Mouse (Mus musculus) stomach, embryonic 14.5 days (tissue): ENCODE data around the gene Tspan9. TPM values are rescaled to one million over a fixed set of nuclear protein-coding genes. Genes with fewer than 3 reads are reported as not detected.
A peak's percentile ranks its signal among the peaks of the same experiment; 100 is the strongest.

Source experiments
- ATAC-seq: fragments of 200-750 bp; cut with Nextera tagmentation; 2 replicates; pipeline ENCODE4 v1.8.0; 2017; ENCODE audit warnings: low read depth, moderate TSS enrichment; ENCODE audit not compliant: insufficient number of reproducible peaks, insufficient read depth, low FRiP score
- H3K27ac ChIP-seq: fragments of 300-500 bp; sonication (generic); 2 replicates; pipeline ENCODE4 v1.5.1; 2014; ENCODE audit warnings: mild to moderate bottlenecking, low read length, moderate library complexity, mixed read lengths
- H3K27me3 ChIP-seq: fragments of 300-500 bp; sonication (generic); 2 replicates; pipeline ENCODE4 v1.6.1; 2014; ENCODE audit warnings: low read length, control low read depth, mixed read lengths; ENCODE audit not compliant: control insufficient read depth, insufficient read depth
- H3K36me3 ChIP-seq: fragments of 300-500 bp; sonication (generic); 2 replicates; pipeline ENCODE4 v1.6.1; 2014; ENCODE audit warnings: mild to moderate bottlenecking, control low read depth, low read length, moderate library complexity, mixed read lengths; ENCODE audit not compliant: control insufficient read depth, insufficient read depth
- H3K4me1 ChIP-seq: fragments of 300-500 bp; sonication (generic); 2 replicates; pipeline ENCODE4 v1.6.1; 2014; ENCODE audit warnings: low read length, control low read depth, mixed read lengths; ENCODE audit not compliant: control insufficient read depth, insufficient read depth
- H3K4me2 ChIP-seq: fragments of 300-500 bp; sonication (generic); replicated peaks from 2 replicates; pipeline ENCODE4 v1.6.1; 2014; ENCODE audit warnings: low read depth, low read length, control low read depth
- H3K4me3 ChIP-seq: fragments of 300-500 bp; sonication (generic); 2 replicates; pipeline ENCODE4 v1.5.1; 2014; ENCODE audit warnings: low read depth, low read length, control low read depth
- H3K9ac ChIP-seq: fragments of 300-500 bp; sonication (generic); replicated peaks from 2 replicates; pipeline ENCODE4 v1.6.1; 2014; ENCODE audit warnings: low read depth, mild to moderate bottlenecking, control low read depth, low read length, moderate library complexity, mixed read lengths
- H3K9me3 ChIP-seq: fragments of 300-500 bp; sonication (generic); 2 replicates; pipeline ENCODE4 v1.6.1; 2016; ENCODE audit warnings: low read depth, low read length, control low read depth; ENCODE audit not compliant: control insufficient read depth
- WGBS: fragments of 180-500 bp; shearing (Covaris S2); extraction: QIAGEN DNeasy Blood & Tissue Kit; methylation state at CpG from one replicate; pipeline ENCODE4 v1.1.7; 2014; 5-methylcytosine and 5-hydroxymethylcytosine counted together
- polyA plus RNA-seq: library from polyadenylated mRNA; unstranded; fragments of >200 nt; fragmentation: Nextera tagmentation; extraction: Ambion mirVana; gene quantifications from 2 replicates; pipeline ENCODE4 v1.2.1, GENCODE M21; 2014

The Tspan9 gene
- polyA plus RNA-seq, 1 experiment from 2014 or later, result 124 TPM

- H3K27ac ChIP-seq, result no peak overlapping the region
- no peak overlapping the region for H3K4me3 ChIP-seq
- H3K9ac ChIP-seq, result no peak overlapping the region
- H3K36me3 ChIP-seq, result 0 out of 2 replicates have a peak, but pooled peaks cover 4% of the 10 kb centered on the region
- H3K27me3 ChIP-seq, result no peaks in the 10 kb centered on the region
- peaks cover 9% of the 10 kb centered on the region; the same call in 1 of the 2 replicates for H3K4me1 ChIP-seq
- ATAC-seq, result no peak
- 76% methylated on average over 20 of the region's 20 CpGs for WGBS
- H3K9me3 ChIP-seq, result no peaks in the 10 kb centered on the region
- no peak overlapping the region for H3K4me2 ChIP-seq
Measured at GRCm38 (mm10) chr6:127978941-127979340, 164.5 kb downstream of the Tspan9 start.

- Histone ChIP-seq H3K4me3 (no peak overlapping the region), H3K9me3 (no peaks in the 10 kb centered on the region), H3K4me1 (peaks cover 12% of the 10 kb centered on the region; the same call in 1 of the 2 replicates), H3K9ac (no peak overlapping the region), H3K36me3 (0 out of 2 replicates have a peak, but pooled peaks cover 4% of the 10 kb centered on the region), H3K27ac (no peak overlapping the region), H3K4me2 (no peak overlapping the region), H3K27me3 (no peaks in the 10 kb centered on the region)
- ATAC-seq, result no peak
- 77% methylated on average over 6 of the region's 6 CpGs for WGBS
Measured at GRCm38 (mm10) chr6:127976695-127977094, 166.7 kb downstream of the Tspan9 start.

GRCm38 (mm10) chr6:127974000-127974399, 169.4 kb downstream of the Tspan9 start:
- H3K27ac ChIP-seq, result peak overlapping the region; percentile 13; the same call in 1 of the 2 replicates
- no peaks in the 10 kb centered on the region for H3K9me3 ChIP-seq
- H3K36me3 ChIP-seq, result peaks cover 4% of the 10 kb centered on the region; the same call in 1 of the 2 replicates
- WGBS, result 32% methylated on average over 9 of the region's 9 CpGs
- H3K27me3 ChIP-seq, result no peaks in the 10 kb centered on the region
- no peak overlapping the region for H3K9ac ChIP-seq
- 0 out of 2 replicates have a peak, but pooled peaks cover 4% of the 10 kb centered on the region for H3K4me1 ChIP-seq
- no peak overlapping the region for H3K4me2 ChIP-seq
- no peak for ATAC-seq
- no peak overlapping the region for H3K4me3 ChIP-seq

DNA sequence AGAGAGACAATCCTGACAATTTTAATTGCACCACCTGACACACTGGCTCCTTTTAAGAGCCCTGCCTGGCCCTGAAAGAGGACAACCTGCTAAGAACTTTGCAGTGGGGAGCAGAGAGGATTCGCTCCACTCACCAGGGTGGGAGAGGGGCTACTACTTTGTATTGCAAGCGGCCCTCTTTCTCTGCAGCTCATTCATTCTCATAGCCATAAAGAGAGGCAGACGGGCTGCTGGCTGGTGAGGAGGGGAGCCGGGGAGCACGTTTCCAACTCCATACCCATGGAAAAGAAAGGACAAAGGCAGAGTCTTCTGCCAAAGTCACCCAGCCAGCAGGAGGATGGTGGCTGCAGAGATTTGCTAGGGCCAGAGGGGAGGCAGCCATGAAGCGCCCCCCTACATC, 169.8 kb downstream of the Tspan9 start:
- Histone ChIP-seq H3K4me1 (0 out of 2 replicates have a peak, but pooled peaks cover 4% of the 10 kb centered on the region), H3K36me3 (peaks cover 4% of the 10 kb centered on the region; the same call in 1 of the 2 replicates), H3K4me2 (no peak overlapping the region), H3K27ac (peak overlapping the region; percentile 21; the same call in 1 of the 2 replicates), H3K4me3 (no peak overlapping the region), H3K9ac (no peak overlapping the region), H3K9me3 (no peaks in the 10 kb centered on the region), H3K27me3 (no peaks in the 10 kb centered on the region)
- no peak for ATAC-seq
- WGBS, result 54% methylated on average over 6 of the region's 6 CpGs

GRCm38 (mm10) chr6:127971931-127972330, 171.5 kb downstream of the Tspan9 start:
- Histone ChIP-seq H3K27ac (no peak overlapping the region), H3K36me3 (peaks cover 4% of the 10 kb centered on the region; the same call in 1 of the 2 replicates), H3K27me3 (no peaks in the 10 kb centered on the region), H3K4me3 (no peak overlapping the region), H3K9ac (no peak overlapping the region), H3K4me1 (0 out of 2 replicates have a peak, but pooled peaks cover 4% of the 10 kb centered on the region), H3K4me2 (no peak overlapping the region), H3K9me3 (no peaks in the 10 kb centered on the region)
- 87% methylated on average over 5 of the region's 5 CpGs for WGBS
- no peak for ATAC-seq

GRCm38 (mm10) chr6:127970848-127971247, 172.5 kb downstream of the Tspan9 start:
- no peaks in the 10 kb centered on the region for H3K27me3 ChIP-seq
- H3K4me3 ChIP-seq, result no peak overlapping the region
- ATAC-seq, result no peak
- no peaks in the 10 kb centered on the region for H3K9me3 ChIP-seq
- no peak overlapping the region for H3K4me2 ChIP-seq
- peaks cover 12% of the 10 kb centered on the region; the same call in 1 of the 2 replicates for H3K36me3 ChIP-seq
- no peak overlapping the region for H3K9ac ChIP-seq
- 0 out of 2 replicates have a peak, but pooled peaks cover 4% of the 10 kb centered on the region for H3K4me1 ChIP-seq
- WGBS, result 54% methylated on average over 5 of the region's 5 CpGs
- H3K27ac ChIP-seq, result no peak overlapping the region

DNA sequence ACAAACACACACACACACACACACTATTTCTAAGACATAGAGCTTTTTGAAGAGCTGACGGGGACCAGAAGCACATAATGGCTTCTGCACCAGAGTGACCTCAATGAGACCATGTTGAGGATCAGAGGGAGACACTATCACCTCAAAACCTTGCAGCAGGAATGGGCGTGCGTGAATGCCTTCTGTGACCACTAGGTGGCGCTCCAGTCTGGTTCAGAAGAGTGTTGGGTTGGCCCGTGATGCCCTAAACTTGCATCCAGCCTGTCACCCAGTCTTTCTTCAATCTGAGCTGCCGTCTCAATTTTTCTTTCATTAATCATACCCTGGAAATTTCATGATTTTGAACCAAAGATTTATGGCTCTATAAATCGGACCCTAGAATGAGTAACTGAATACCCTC, 173.3 kb downstream of the Tspan9 start:
- Histone ChIP-seq H3K4me3 (no peak overlapping the region), H3K9me3 (no peaks in the 10 kb centered on the region), H3K27me3 (no peaks in the 10 kb centered on the region), H3K4me1 (0 out of 2 replicates have a peak, but pooled peaks cover 4% of the 10 kb centered on the region), H3K9ac (no peak overlapping the region), H3K27ac (no peak overlapping the region), H3K4me2 (no peak overlapping the region), H3K36me3 (peaks cover 12% of the 10 kb centered on the region; the same call in 1 of the 2 replicates)
- 0 out of 2 replicates have a peak, but pooled peaks have one; percentile 30 for ATAC-seq
- 7% methylated on average over 7 of the region's 7 CpGs for WGBS

GRCm38 (mm10) chr6:127969709-127970108, 173.7 kb downstream of the Tspan9 start:
- Histone ChIP-seq H3K27me3 (no peaks in the 10 kb centered on the region), H3K36me3 (peaks cover 10% of the 10 kb centered on the region; the same call in 1 of the 2 replicates), H3K4me2 (no peak overlapping the region), H3K4me1 (0 out of 2 replicates have a peak, but pooled peaks cover 4% of the 10 kb centered on the region), H3K9ac (no peak overlapping the region), H3K9me3 (no peaks in the 10 kb centered on the region), H3K4me3 (no peak overlapping the region), H3K27ac (no peak overlapping the region)
- no peak for ATAC-seq
- WGBS, result 74% methylated on average over 7 of the region's 7 CpGs

GRCm38 (mm10) chr6:127965497-127965896, 177.9 kb downstream of the Tspan9 start:
- H3K9me3 ChIP-seq, result no peaks in the 10 kb centered on the region
- no peak overlapping the region for H3K4me2 ChIP-seq
- no peaks in the 10 kb centered on the region for H3K4me1 ChIP-seq
- 56% methylated on average over 8 of the region's 8 CpGs for WGBS
- H3K9ac ChIP-seq, result no peak overlapping the region
- H3K27me3 ChIP-seq, result no peaks in the 10 kb centered on the region
- peaks cover 20% of the 10 kb centered on the region for H3K36me3 ChIP-seq
- no peak for ATAC-seq
- no peak overlapping the region for H3K4me3 ChIP-seq
- no peak overlapping the region for H3K27ac ChIP-seq
